Mouse (Mus musculus): ENCODE measurements around the gene Rap1gap2. TPM values are rescaled to one million over a fixed set of nuclear protein-coding genes. Genes with fewer than 3 reads are reported as not detected.

Gene Rap1gap2
- total RNA-seq, 2 experiments from 2014 or later: 186 to 188 TPM

- DNase-seq (ENCODE audit: extremely low spot score in 1 of 2, low spot score in 2 of 2): no peak
- Histone ChIP-seq H3K27ac (no peak overlapping the region), H3K4me3 (no peak overlapping the region)
- intact Hi-C loops (cut with DNase I): no loop called here
- no peak for TF ChIP-seq CTCF (IDR thresholded peaks at IDR 0.05)
These were observed 198.8 kb downstream of the Rap1gap2 start for GRCm38 (mm10) chr11:74411943-74412342.

- no peak overlapping the region for H3K4me3 ChIP-seq
- intact Hi-C loops (cut with DNase I): loop anchor here (2.0 kb wide), 1 partner anchor 117 kb away; no protein-coding TSS in a partner anchor
- DNase-seq (ENCODE audit: extremely low spot score in 1 of 2, low spot score in 2 of 2): peak in 1 of 2 experiments; percentile 33
- H3K27ac ChIP-seq: peak overlapping the region; percentile 64
- TF ChIP-seq CTCF (IDR thresholded peaks at IDR 0.05): no peak
These were observed 200.9 kb downstream of the Rap1gap2 start for GRCm38 (mm10) chr11:74409757-74410174.

- intact Hi-C loops (cut with DNase I): loop anchor here (2.0 kb wide), 1 partner anchor 117 kb away; no protein-coding TSS in a partner anchor
These were observed 201.3 kb downstream of the Rap1gap2 start for GRCm38 (mm10) chr11:74409447-74409754.

DNA sequence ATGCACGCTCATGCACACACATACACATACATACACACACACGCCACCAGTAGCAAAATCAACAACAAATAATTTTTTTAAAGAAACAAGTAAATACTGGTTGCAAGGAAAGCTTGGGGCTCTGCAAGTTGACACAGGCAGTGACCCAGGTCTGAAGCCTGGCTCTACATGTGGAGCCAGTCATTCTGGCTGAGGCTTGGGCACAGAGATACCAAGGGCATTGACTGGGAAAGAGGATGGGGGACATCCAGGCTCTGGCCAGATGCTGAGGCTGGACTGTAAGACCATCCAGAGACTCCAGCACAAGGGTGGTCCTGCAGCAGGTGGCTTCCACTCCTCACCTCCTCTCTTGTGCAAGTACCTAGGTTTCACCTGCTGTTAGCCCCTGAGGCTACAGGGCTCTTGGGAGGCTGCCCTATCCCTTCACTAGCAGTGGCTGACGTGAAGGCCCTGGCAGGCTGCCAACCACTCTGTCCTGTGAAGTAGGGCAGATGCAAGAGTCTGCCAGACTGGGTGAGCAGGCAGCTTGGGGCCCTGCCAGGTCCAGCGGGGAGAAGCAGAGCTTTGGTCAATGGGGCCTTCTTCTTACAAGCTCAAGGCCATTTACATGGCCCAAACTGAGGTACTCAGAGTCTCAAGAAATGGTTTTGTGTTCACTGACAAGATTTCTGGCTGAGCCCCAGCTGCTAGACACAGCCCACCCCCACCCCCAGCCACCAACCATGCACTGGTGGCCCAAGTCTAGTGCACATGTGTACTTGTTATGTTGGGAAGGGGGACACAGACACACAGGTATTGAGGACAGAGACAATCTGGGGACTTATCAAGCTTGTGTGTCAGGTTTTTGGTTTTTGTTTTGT, 201.9 kb downstream of the Rap1gap2 start:
- peak; percentile 83 to 86 for DNase-seq (ENCODE audit: extremely low spot score in 1 of 2, low spot score in 2 of 2)
- Histone ChIP-seq H3K4me3 (no peak overlapping the region), H3K27ac (peak overlapping the region; percentile 64)
- no peak for TF ChIP-seq CTCF (IDR thresholded peaks at IDR 0.05)
- intact Hi-C loops (cut with DNase I): loop anchor here (2.0 kb wide), 1 partner anchor 118 kb away; no protein-coding TSS in a partner anchor

More at GRCm38 (mm10) chr11:74409447-74409754, 201.3 kb downstream of the Rap1gap2 start:
- DNase-seq (ENCODE audit: extremely low spot score in 1 of 2, low spot score in 2 of 2): no peak
- H3K4me3 ChIP-seq: no peak overlapping the region
- H3K27ac ChIP-seq: peak overlapping the region; percentile 64
- no peak for TF ChIP-seq CTCF (IDR thresholded peaks at IDR 0.05)

DNA sequence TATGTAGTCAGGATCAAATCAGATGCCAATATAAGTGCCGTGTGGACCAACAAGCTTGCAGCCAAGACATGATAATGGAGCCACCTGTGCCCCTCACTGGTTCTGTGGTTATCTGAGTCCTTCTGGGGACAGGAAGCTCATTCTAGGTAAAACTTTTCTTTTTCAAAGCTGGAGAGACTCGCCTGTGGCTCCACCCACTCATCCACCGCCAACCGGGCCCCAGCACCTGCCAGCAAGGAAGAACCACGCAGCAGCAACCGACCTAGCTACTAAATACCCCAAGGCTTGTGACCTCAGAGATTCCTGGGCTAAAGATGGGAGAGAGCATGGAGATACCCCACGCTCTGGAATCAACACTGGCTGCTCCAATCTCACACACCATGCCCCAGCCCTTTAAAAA, 205.5 kb downstream of the Rap1gap2 start:
- Histone ChIP-seq H3K27ac (no peak overlapping the region), H3K4me3 (no peak overlapping the region)
- no peak for TF ChIP-seq CTCF (IDR thresholded peaks at IDR 0.05)
- no peak for DNase-seq (ENCODE audit: extremely low spot score in 1 of 2, low spot score in 2 of 2)
- intact Hi-C loops (cut with DNase I): no loop called here

- intact Hi-C loops (cut with DNase I): no loop called here
- Histone ChIP-seq H3K27ac (no peak overlapping the region), H3K4me3 (no peak overlapping the region)
- TF ChIP-seq CTCF (IDR thresholded peaks at IDR 0.05): no peak
- no peak for DNase-seq (ENCODE audit: extremely low spot score in 1 of 2, low spot score in 2 of 2)
These were observed 206.5 kb downstream of the Rap1gap2 start for GRCm38 (mm10) chr11:74404216-74404615.

DNA sequence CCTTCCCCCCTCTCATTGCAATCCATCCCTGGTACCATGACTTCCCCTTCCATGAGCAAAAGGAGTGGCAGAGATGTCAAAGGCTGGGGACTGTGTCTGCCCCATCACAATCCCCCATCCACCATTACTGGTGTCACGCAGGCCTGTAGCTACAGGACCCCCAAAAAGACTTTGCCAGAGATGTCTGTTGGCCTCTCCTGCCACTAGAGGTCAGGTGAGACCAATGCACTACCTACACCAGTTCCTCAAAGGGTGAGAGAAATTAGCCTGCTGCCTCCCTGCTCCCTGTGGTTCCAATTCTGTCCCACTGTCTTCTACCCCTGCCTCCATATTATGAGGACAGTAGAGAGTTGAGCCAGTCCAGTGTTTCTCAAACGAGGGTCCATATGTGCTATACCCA, 208.6 kb downstream of the Rap1gap2 start:
- no peak overlapping the region for H3K27ac ChIP-seq
- intact Hi-C loops (cut with DNase I): no loop called here
- DNase-seq (ENCODE audit: extremely low spot score in 1 of 2, low spot score in 2 of 2): no peak
- no peak overlapping the region for H3K4me3 ChIP-seq
- TF ChIP-seq CTCF (IDR thresholded peaks at IDR 0.05): peak; percentile 43

DNA sequence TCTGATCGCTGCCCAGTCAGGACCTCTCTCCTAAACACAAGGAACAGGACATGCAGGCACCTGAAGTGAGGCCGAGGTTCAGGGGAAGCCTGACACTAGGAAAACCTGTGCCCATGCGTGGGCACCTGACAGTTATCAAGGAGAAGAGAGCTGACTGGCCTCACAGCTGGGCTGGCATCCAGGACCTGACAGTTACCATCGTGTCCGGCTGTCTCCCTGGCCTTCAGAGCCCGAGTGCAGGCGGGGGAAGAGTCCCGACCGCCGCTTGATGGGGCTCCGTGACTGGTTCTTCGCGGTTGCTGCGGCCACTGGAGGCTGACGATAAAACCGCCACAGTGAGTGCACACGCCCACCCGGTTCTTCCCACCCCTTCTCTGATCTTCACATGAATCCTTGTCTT, 215.1 kb downstream of the Rap1gap2 start:
- DNase-seq (ENCODE audit: extremely low spot score in 1 of 2, low spot score in 2 of 2): no peak
- intact Hi-C loops (cut with DNase I): no loop called here
- Histone ChIP-seq H3K4me3 (no peak overlapping the region), H3K27ac (no peak overlapping the region)
- no peak for TF ChIP-seq CTCF (IDR thresholded peaks at IDR 0.05)

DNA sequence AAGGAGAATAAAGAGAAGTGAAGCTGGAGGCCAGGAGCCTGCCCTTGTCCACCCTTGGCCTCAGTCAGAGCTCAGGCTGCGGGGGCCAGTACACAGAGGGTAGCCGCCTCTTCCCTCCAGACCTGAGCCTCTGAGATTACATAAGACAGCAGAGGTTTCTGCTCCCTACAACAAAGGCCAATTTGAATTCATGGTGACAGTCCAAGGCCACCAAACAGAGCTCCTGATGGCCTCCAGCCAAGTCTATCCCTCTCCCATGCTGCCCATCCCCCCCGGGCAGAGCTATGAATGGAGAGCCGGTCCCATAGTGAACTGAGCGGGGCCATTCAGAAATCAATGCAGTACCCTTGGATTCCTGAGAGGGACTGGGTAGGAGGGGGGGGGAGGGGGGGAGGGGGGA, 217.2 kb downstream of the Rap1gap2 start:
- Histone ChIP-seq H3K4me3 (no peak overlapping the region), H3K27ac (no peak overlapping the region)
- intact Hi-C loops (cut with DNase I): no loop called here
- TF ChIP-seq CTCF (IDR thresholded peaks at IDR 0.05): no peak
- DNase-seq (ENCODE audit: extremely low spot score in 1 of 2, low spot score in 2 of 2): no peak

DNA sequence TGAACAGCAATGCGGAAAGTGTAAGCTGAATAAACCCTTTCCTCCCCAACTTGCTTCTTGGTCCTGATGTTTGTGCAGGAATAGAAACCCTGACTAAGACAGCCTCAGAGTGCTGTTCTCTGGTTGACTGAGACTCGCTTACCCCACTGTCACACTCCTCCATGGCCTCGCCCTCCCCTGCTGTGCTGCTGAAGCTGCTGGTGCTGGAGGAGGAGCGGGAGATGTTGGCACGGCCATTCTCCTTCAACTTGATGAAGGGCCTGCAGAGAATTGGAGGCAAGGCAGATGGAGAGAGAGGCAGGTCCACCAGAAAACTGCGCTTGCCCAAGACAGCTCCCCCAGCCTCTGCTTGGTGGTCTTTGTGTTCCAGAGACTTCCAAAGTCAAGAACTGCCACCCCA, 217.8 kb downstream of the Rap1gap2 start:
- no peak overlapping the region for H3K4me3 ChIP-seq
- no peak for DNase-seq (ENCODE audit: extremely low spot score in 1 of 2, low spot score in 2 of 2)
- H3K27ac ChIP-seq: no peak overlapping the region
- no peak for TF ChIP-seq CTCF (IDR thresholded peaks at IDR 0.05)
- intact Hi-C loops (cut with DNase I): no loop called here

- intact Hi-C loops (cut with DNase I): no loop called here
- Histone ChIP-seq H3K27ac (no peak overlapping the region), H3K4me3 (no peak overlapping the region)
- no peak for TF ChIP-seq CTCF (IDR thresholded peaks at IDR 0.05)
- no peak for DNase-seq (ENCODE audit: extremely low spot score in 1 of 2, low spot score in 2 of 2)
These were observed 218.8 kb downstream of the Rap1gap2 start for GRCm38 (mm10) chr11:74391899-74392298.

DNA sequence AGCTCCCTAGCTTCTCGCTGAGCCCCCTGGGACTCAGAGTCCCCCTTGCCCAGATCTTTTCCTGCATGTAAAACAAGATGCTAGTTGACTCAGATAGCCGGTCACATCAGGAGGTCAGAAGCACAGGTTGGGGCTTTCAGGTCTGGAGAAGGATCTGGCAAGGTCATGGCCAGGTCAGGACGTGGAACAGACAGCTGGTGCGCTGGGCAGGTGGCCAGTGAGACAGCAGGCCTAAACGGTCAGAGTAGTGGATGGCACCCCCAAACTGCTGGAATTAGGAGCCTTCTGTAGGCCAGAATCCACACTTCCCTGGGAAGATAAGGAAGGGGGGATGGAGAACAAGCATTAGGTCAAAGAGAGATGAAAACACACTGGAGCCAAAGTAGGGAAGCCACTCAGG, 223.5 kb downstream of the Rap1gap2 start:
- intact Hi-C loops (cut with DNase I): no loop called here

GRCm38 (mm10) chr11:74385674-74386073, 225.0 kb downstream of the Rap1gap2 start:
- DNase-seq (ENCODE audit: extremely low spot score in 1 of 2, low spot score in 2 of 2): no peak
- H3K27ac ChIP-seq: no peak overlapping the region
- TF ChIP-seq CTCF (IDR thresholded peaks at IDR 0.05): no peak
- intact Hi-C loops (cut with DNase I): no loop called here
- H3K4me3 ChIP-seq: no peak overlapping the region

More for the DNA sequence above, 223.5 kb downstream of the Rap1gap2 start:
- DNase-seq (ENCODE audit: extremely low spot score in 1 of 2, low spot score in 2 of 2): no peak
- H3K4me3 ChIP-seq: no peak overlapping the region
- TF ChIP-seq CTCF (IDR thresholded peaks at IDR 0.05): no peak
- H3K27ac ChIP-seq: no peak overlapping the region
